Mouse (Mus musculus) stomach, postnatal 0 days (tissue): Measurements from ENCODE around the gene F8a. TPM values are rescaled to one million over a fixed set of nuclear protein-coding genes. Genes with fewer than 3 reads are reported as not detected.
"Not testable (repeated sequence)": the region's sequence is repeated elsewhere in the genome, so short reads cannot be mapped to it uniquely, and the experiment has no call there.

Experiments
- ATAC-seq: fragments of 200-750 bp; cut with Nextera tagmentation; 2 replicates; pipeline ENCODE4 v1.8.0; 2017; ENCODE audit not compliant: low FRiP score, low TSS enrichment
- DNase-seq: peaks from one replicate; pipeline ENCODE4 v3.0.0-alpha.2; 2016; ENCODE audit warnings: low spot score
- H3K27ac ChIP-seq: fragments of 300-500 bp; sonication (generic); replicated peaks from 2 replicates; pipeline ENCODE4 v1.5.1; 2014; ENCODE audit warnings: mild to moderate bottlenecking, control low read depth
- H3K27me3 ChIP-seq: fragments of 300-500 bp; sonication (generic); 2 replicates; pipeline ENCODE4 v1.6.1; 2014; ENCODE audit warnings: low read length; ENCODE audit not compliant: control insufficient read depth, insufficient read depth
- H3K36me3 ChIP-seq: fragments of 300-500 bp; sonication (generic); 2 replicates; pipeline ENCODE4 v1.6.1; 2014; ENCODE audit warnings: low read length, mixed read lengths; ENCODE audit not compliant: control insufficient read depth, insufficient read depth
- H3K4me1 ChIP-seq: fragments of 300-500 bp; sonication (generic); replicated peaks from 2 replicates; pipeline ENCODE4 v1.6.1; 2014; ENCODE audit warnings: antibody characterized with exemption; ENCODE audit not compliant: control insufficient read depth, insufficient read depth
- H3K4me2 ChIP-seq: fragments of 300-500 bp; sonication (generic); replicated peaks from 2 replicates; pipeline ENCODE4 v1.6.1; 2014; ENCODE audit warnings: low read depth, mild to moderate bottlenecking, control low read depth, moderate library complexity
- H3K4me3 ChIP-seq: fragments of 300-500 bp; sonication (generic); 2 replicates; pipeline ENCODE4 v1.5.1; 2014; ENCODE audit warnings: low read depth, low read length, control low read depth
- H3K9ac ChIP-seq: fragments of 300-500 bp; sonication (generic); 2 replicates; pipeline ENCODE4 v1.6.1; 2014; ENCODE audit warnings: mild to moderate bottlenecking, low read length, control low read depth, mixed read lengths
- H3K9me3 ChIP-seq: fragments of 300-500 bp; sonication (generic); 2 replicates; pipeline ENCODE4 v1.6.1; 2016; ENCODE audit warnings: low read length; ENCODE audit not compliant: control insufficient read depth
- CTCF ChIP-seq: IDR thresholded peaks from 2 replicates; pipeline ENCODE4 v1.5.1; 2016; ENCODE audit warnings: antibody characterized with exemption, low read depth, mild to moderate bottlenecking, moderate library complexity
- EP300 ChIP-seq: optimal IDR thresholded peaks from 2 replicates; pipeline ENCODE3; 2016; ENCODE audit warnings: antibody characterized with exemption
- WGBS: fragments of 180-500 bp; shearing (Covaris S2); extraction: QIAGEN DNeasy Blood & Tissue Kit; methylation state at CpG from one replicate; pipeline ENCODE4 v1.1.7; 2014; 5-methylcytosine and 5-hydroxymethylcytosine counted together
- polyA plus RNA-seq: library from polyadenylated mRNA; unstranded; fragments of >200 nt; fragmentation: Nextera tagmentation; extraction: Ambion mirVana; gene quantifications from 2 replicates; pipeline ENCODE4 v1.2.1, GENCODE M21; 2015

F8a gene
- polyA plus RNA-seq, 1 experiment from 2014 or later, result 20.4 TPM

- no peak for ATAC-seq
- Histone ChIP-seq H3K9me3 (no peaks in the 10 kb centered on the region), H3K27me3 (no peaks in the 10 kb centered on the region), H3K36me3 (no peaks in the 10 kb centered on the region), H3K4me1 (no peaks in the 10 kb centered on the region), H3K27ac (peak overlapping the region; percentile 94; the same call in 1 of the 2 replicates), H3K4me2 (peak overlapping the region; percentile 70), H3K9ac (peak overlapping the region; percentile 73; the same call in 1 of the 2 replicates), H3K4me3 (peak overlapping the region; percentile 61)
- 35% methylated on average over 3 of the region's 3 CpGs for WGBS
- DNase-seq, result no peak
- TF ChIP-seq CTCF (no peak), EP300 (no peak)
These were observed 1.2 kb downstream of the F8a start for GRCm38 (mm10) chrX:73229288-73229687.

GRCm38 (mm10) chrX:73242821-73243325, 14.8 kb downstream of the F8a start, which contains the start of gene Xlr4c:
TSS of gene Xlr4c (minus strand) at chrX:73243130.
- H3K36me3 ChIP-seq, H3K9ac ChIP-seq, H3K4me1 ChIP-seq, H3K27ac ChIP-seq, H3K4me3 ChIP-seq, H3K27me3 ChIP-seq, DNase-seq, ATAC-seq, H3K4me2 ChIP-seq, H3K9me3 ChIP-seq: not testable (repeated sequence)
- 87% methylated on average over 9 of the region's 14 CpGs for WGBS

DNA sequence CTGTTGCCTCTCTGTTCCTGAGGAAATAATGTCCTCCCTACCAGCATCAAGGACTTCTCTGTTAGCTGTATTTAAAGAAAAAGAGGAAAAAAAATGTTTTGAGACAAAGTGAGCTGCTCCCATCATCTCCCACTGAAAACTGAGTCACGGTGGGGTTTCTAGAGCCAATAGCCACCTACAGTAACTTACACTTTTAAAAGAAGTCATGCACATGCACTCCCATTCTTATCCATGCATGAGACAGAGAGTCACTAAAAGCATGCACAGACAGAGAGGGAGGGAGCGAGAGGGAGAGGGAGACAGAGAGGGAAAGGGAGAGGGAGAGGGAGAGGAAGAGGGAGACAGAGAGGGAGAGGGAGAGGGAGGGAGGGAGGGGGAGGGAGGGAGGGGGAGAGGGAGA, 34.3 kb downstream of the F8a start:
- 76% methylated on average over 1 of the region's 2 CpGs for WGBS
- not testable (repeated sequence) for H3K27me3 ChIP-seq, H3K4me2 ChIP-seq, H3K4me3 ChIP-seq, H3K4me1 ChIP-seq, H3K9ac ChIP-seq, H3K36me3 ChIP-seq, ATAC-seq, H3K27ac ChIP-seq, DNase-seq, H3K9me3 ChIP-seq

GRCm38 (mm10) chrX:73265270-73265669, 37.2 kb downstream of the F8a start, which contains the start of gene Xlr3c:
TSS of gene Xlr3c (minus strand) at chrX:73265390.
- H3K4me2 ChIP-seq, ATAC-seq, H3K9me3 ChIP-seq, H3K4me3 ChIP-seq, H3K36me3 ChIP-seq, H3K4me1 ChIP-seq, H3K27me3 ChIP-seq, H3K27ac ChIP-seq, H3K9ac ChIP-seq, DNase-seq: not testable (repeated sequence)
- WGBS, result 88% methylated on average over 14 of the region's 14 CpGs

Other genes starting within 250 kb of the F8a start
- gene Zfp185, start 241.0 kb upstream of the F8a start, polyA plus RNA-seq, result 15.4 and 17.3 TPM in 2 replicates
- gene Pnma5, start 191.2 kb upstream of the F8a start, polyA plus RNA-seq, result 0.04 and 0.11 TPM in 2 replicates
- gene Pnma3, start 163.5 kb upstream of the F8a start, polyA plus RNA-seq, result 0.05 TPM in 2 replicates
- gene Xlr4a, start 145.8 kb upstream of the F8a start, polyA plus RNA-seq, result 0.59 and 2.0 TPM in 2 replicates
- 2.7 and 7.4 TPM in 2 replicates for gene Xlr3a, start 131.2 kb upstream of the F8a start, polyA plus RNA-seq
- 0.46 and 0.61 TPM in 2 replicates for gene Gm14685, start 111.2 kb upstream of the F8a start, polyA plus RNA-seq
- gene Xlr5b, start 79.5 kb upstream of the F8a start, polyA plus RNA-seq, result 0.12 TPM in 1 of 2 replicates, not detected in the other
- 0.18 and 0.42 TPM in 2 replicates for gene DXBay18, start 78.8 kb upstream of the F8a start, polyA plus RNA-seq
- not detected in 2 replicates for gene Spin2d, start 51.3 kb upstream of the F8a start, polyA plus RNA-seq
- gene Xlr3b, start 36.1 kb upstream of the F8a start, polyA plus RNA-seq, result 2.1 and 3.0 TPM in 2 replicates
- gene Xlr4b, start 14.0 kb upstream of the F8a start, polyA plus RNA-seq, result 1.3 and 2.0 TPM in 2 replicates
- 1.5 and 1.8 TPM in 2 replicates for gene Xlr4c, start 14.8 kb downstream of the F8a start, polyA plus RNA-seq
- gene Xlr3c, start 37.1 kb downstream of the F8a start, polyA plus RNA-seq, result not detected in 2 replicates
- 0.23 TPM in 1 of 2 replicates, not detected in the other for gene Xlr5a, start 64.7 kb downstream of the F8a start, polyA plus RNA-seq
- not detected in 2 replicates for gene Xlr5c, start 64.7 kb downstream of the F8a start, polyA plus RNA-seq
- gene Gm45015, start 108.5 kb downstream of the F8a start, polyA plus RNA-seq, result not detected in 2 replicates
- gene Zfp275, start 114.3 kb downstream of the F8a start, polyA plus RNA-seq, result 2.6 and 2.8 TPM in 2 replicates
- 0.08 TPM in 1 of 2 replicates, not detected in the other for gene Gm18336, start 170.4 kb downstream of the F8a start, polyA plus RNA-seq
- gene Zfp92, start 182.8 kb downstream of the F8a start, polyA plus RNA-seq, result 0.10 TPM in 2 replicates
- 98.8 and 103 TPM in 2 replicates for gene Trex2, start 207.1 kb downstream of the F8a start, polyA plus RNA-seq
- gene Haus7, start 230.8 kb downstream of the F8a start, polyA plus RNA-seq, result 35.7 and 36.6 TPM in 2 replicates